Mouse (Mus musculus) heart, embryonic 11.5 days (tissue): ENCODE results near the gene Ptpn7. TPM values are rescaled to one million over a fixed set of nuclear protein-coding genes. Genes with fewer than 3 reads are reported as not detected.

Source experiments
- ATAC-seq: fragments of 200-750 bp; cut with Nextera tagmentation; replicated peaks from 2 replicates; pipeline ENCODE4 v1.8.0; 2017; ENCODE audit warnings: moderate library complexity; ENCODE audit not compliant: insufficient number of reproducible peaks, low FRiP score, low TSS enrichment
- H3K27ac ChIP-seq: fragments of 300-500 bp; sonication (generic); 2 replicates; pipeline ENCODE4 v1.5.1; 2014; ENCODE audit warnings: mild to moderate bottlenecking, low read depth, low read length
- H3K27me3 ChIP-seq: fragments of 300-500 bp; sonication (generic); 2 replicates; pipeline ENCODE4 v1.6.1; 2014; ENCODE audit warnings: mild to moderate bottlenecking, low read length, mixed read lengths; ENCODE audit not compliant: control insufficient read depth, insufficient read depth
- H3K36me3 ChIP-seq: fragments of 300-500 bp; sonication (generic); 2 replicates; pipeline ENCODE4 v1.6.1; 2014; ENCODE audit warnings: mild to moderate bottlenecking, low read length, moderate library complexity, mixed read lengths; ENCODE audit not compliant: control insufficient read depth, insufficient read depth
- H3K4me1 ChIP-seq: fragments of 300-500 bp; sonication (generic); 2 replicates; pipeline ENCODE4 v1.6.1; 2014; ENCODE audit warnings: low read length; ENCODE audit not compliant: control insufficient read depth, insufficient read depth
- H3K4me2 ChIP-seq: fragments of 300-500 bp; sonication (generic); 2 replicates; pipeline ENCODE4 v1.6.1; 2014; ENCODE audit warnings: mild to moderate bottlenecking, moderate library complexity
- H3K4me3 ChIP-seq: fragments of 300-500 bp; sonication (generic); 2 replicates; pipeline ENCODE4 v1.5.1; 2014; ENCODE audit warnings: low read depth, low read length
- H3K9ac ChIP-seq: fragments of 300-500 bp; sonication (generic); 2 replicates; pipeline ENCODE4 v1.6.1; 2014; ENCODE audit warnings: mild to moderate bottlenecking, low read depth, low read length, moderate library complexity
- H3K9me3 ChIP-seq: fragments of 300-500 bp; sonication (generic); replicated peaks from 2 replicates; pipeline ENCODE4 v1.6.1; 2016; ENCODE audit warnings: low read length; ENCODE audit not compliant: control insufficient read depth
- WGBS: fragments of 180-500 bp; shearing (Covaris S2); extraction: QIAGEN DNeasy Blood & Tissue Kit; methylation state at CpG from one replicate; pipeline ENCODE4 v1.1.7; 2014; ENCODE audit not compliant: insufficient replicate concordance; 5-methylcytosine and 5-hydroxymethylcytosine counted together
- polyA plus RNA-seq: library from polyadenylated mRNA; unstranded; fragments of >200 nt; fragmentation: Nextera tagmentation; extraction: Ambion mirVana; gene quantifications from 2 replicates; pipeline ENCODE4 v1.2.1, GENCODE M21; 2014

Gene Ptpn7
- polyA plus RNA-seq, 1 experiment from 2014 or later = 2.0 TPM

GRCm38 (mm10) chr1:135131034-135131433 lies 1.5 kb upstream of the Ptpn7 start:
- Histone ChIP-seq H3K4me2 (0 out of 2 replicates have a peak overlapping the region, but pooled peaks have one; percentile 14), H3K9ac (no peak overlapping the region), H3K27ac (no peak overlapping the region), H3K36me3 (no peaks in the 10 kb centered on the region), H3K4me3 (no peak overlapping the region), H3K4me1 (peaks cover 18% of the 10 kb centered on the region), H3K9me3 (no peaks in the 10 kb centered on the region), H3K27me3 (peaks cover 36% of the 10 kb centered on the region)
- WGBS = 19% methylated on average over 6 of the region's 6 CpGs
- no peak for ATAC-seq

DNA sequence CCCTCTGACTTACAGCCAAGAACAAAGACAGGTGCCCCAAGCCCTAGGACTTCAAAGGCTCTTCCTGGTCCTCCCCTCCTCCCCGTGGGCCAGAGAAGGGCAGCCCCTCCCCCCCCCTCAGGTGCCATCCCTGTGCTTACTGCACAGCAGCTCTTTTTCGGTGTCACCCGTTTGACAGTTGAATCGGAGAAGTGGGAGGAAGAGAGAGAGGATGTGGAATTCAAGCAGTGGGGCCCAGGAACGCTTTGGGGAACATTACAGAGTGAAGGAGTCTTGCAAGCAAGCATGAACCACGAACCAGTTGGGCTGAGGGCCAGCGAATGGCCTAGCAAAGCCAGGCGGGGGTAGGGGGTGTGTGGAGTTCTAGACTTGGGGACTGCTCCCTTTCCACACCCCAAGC lies 940 bp upstream of the Ptpn7 start:
- H3K4me2 ChIP-seq = no peak overlapping the region
- no peaks in the 10 kb centered on the region for H3K36me3 ChIP-seq
- H3K9ac ChIP-seq = no peak overlapping the region
- H3K27ac ChIP-seq = 0 out of 2 replicates have a peak overlapping the region, but pooled peaks have one; percentile 22
- H3K4me1 ChIP-seq = peaks cover 18% of the 10 kb centered on the region
- no peaks in the 10 kb centered on the region for H3K9me3 ChIP-seq
- H3K4me3 ChIP-seq = no peak overlapping the region
- peaks cover 33% of the 10 kb centered on the region for H3K27me3 ChIP-seq
- no peak for ATAC-seq
- WGBS = 50% methylated on average over 8 of the region's 8 CpGs

DNA sequence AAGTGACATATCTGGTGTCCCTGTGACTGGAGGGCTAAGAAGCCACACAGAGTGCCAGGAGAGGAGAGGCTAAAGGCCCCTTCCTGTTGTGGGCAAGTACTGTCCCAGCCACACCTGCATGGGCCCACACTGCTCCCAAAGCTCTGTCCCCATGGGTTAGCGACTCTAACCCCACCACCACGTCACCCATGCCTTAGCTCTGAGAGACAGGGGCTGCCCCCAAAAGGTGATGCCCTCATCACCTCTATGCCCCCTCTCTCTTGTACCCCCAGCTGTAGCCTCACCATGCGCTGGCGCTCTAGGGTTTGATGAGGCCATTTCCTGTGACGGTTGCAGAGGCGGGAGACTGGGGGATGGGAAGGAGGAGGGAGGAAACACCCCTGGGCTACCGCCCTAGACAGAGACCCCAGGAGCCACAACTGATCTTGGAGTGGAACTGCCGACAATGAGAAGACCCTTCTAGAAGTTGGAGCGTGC lies 431 bp downstream of the Ptpn7 start:
- no peak overlapping the region for H3K27ac ChIP-seq
- no peak for ATAC-seq
- no peaks in the 10 kb centered on the region for H3K36me3 ChIP-seq
- no peak overlapping the region for H3K4me3 ChIP-seq
- H3K27me3 ChIP-seq = peaks cover 22% of the 10 kb centered on the region
- H3K4me1 ChIP-seq = peaks cover 18% of the 10 kb centered on the region
- H3K9ac ChIP-seq = 0 out of 2 replicates have a peak overlapping the region, but pooled peaks have one; percentile 22
- no peak overlapping the region for H3K4me2 ChIP-seq
- WGBS = 62% methylated on average over 9 of the region's 9 CpGs
- no peaks in the 10 kb centered on the region for H3K9me3 ChIP-seq

GRCm38 (mm10) chr1:135133678-135134435 lies 1.4 kb downstream of the Ptpn7 start:
- H3K9ac ChIP-seq = no peak overlapping the region
- WGBS = 72% methylated on average over 10 of the region's 10 CpGs
- no peak overlapping the region for H3K27ac ChIP-seq
- H3K27me3 ChIP-seq = peaks cover 14% of the 10 kb centered on the region
- H3K4me2 ChIP-seq = no peak overlapping the region
- no peak for ATAC-seq
- no peak overlapping the region for H3K4me3 ChIP-seq
- H3K9me3 ChIP-seq = no peaks in the 10 kb centered on the region
- H3K4me1 ChIP-seq = peaks cover 18% of the 10 kb centered on the region
- H3K36me3 ChIP-seq = no peaks in the 10 kb centered on the region

DNA sequence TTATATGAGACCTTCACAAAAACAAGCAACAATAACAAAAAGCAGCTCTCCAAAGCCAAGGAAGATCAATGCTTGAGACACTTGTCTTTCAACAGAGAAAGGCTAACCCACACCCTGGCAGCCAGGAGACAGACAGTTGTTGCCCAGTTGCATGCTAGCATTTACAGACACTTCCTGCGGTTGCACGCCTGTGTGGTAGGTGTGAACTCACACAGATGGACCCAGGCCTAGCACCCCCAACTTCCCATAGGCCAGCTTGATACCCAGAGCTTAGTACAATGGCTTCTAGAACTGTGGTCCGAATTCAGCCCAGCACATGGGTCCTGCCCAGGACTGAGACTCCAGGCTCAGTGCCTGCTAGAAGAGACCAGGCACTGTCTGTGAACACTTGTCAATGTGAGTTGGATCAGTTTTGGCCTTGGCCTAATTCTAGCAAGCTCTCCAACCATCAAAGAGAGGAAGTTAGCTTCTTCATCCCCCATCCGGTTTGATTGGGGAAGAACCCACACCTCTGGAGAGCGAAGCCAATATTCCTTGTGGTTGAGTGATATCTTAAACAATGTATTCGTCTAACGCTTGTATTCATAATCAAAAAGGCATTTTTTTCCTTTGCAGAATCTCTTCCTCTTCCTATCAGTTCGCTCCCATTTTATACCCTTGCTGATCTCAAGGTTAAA lies 2.7 kb downstream of the Ptpn7 start:
- Histone ChIP-seq H3K27ac (no peak overlapping the region), H3K9ac (no peak overlapping the region), H3K4me1 (peaks cover 18% of the 10 kb centered on the region), H3K4me2 (no peak overlapping the region), H3K36me3 (no peaks in the 10 kb centered on the region), H3K4me3 (no peak overlapping the region), H3K27me3 (peaks cover 3% of the 10 kb centered on the region; the same call in 1 of the 2 replicates), H3K9me3 (no peaks in the 10 kb centered on the region)
- WGBS = 89% methylated on average over 8 of the region's 8 CpGs
- ATAC-seq = no peak

- no peak overlapping the region for H3K4me3 ChIP-seq
- ATAC-seq = no peak
- WGBS = 7% methylated on average over 1 of the region's 1 CpGs
Observed at GRCm38 (mm10) chr1:135136500-135136899, 4.0 kb downstream of the Ptpn7 start.

GRCm38 (mm10) chr1:135139906-135140305 lies 7.4 kb downstream of the Ptpn7 start:
- Histone ChIP-seq H3K9ac (no peak overlapping the region), H3K4me1 (no peaks in the 10 kb centered on the region), H3K27ac (no peak overlapping the region), H3K4me2 (no peak overlapping the region), H3K4me3 (no peak overlapping the region), H3K36me3 (no peaks in the 10 kb centered on the region), H3K27me3 (peaks cover 10% of the 10 kb centered on the region), H3K9me3 (no peaks in the 10 kb centered on the region)
- 67% methylated on average over 2 of the region's 2 CpGs for WGBS
- no peak for ATAC-seq

More at GRCm38 (mm10) chr1:135136500-135136899, 4.0 kb downstream of the Ptpn7 start:
- H3K4me1 ChIP-seq = peaks cover 11% of the 10 kb centered on the region
- no peak overlapping the region for H3K9ac ChIP-seq
- no peak overlapping the region for H3K27ac ChIP-seq
- peaks cover 2% of the 10 kb centered on the region; the same call in 1 of the 2 replicates for H3K27me3 ChIP-seq
- H3K4me2 ChIP-seq = no peak overlapping the region
- no peaks in the 10 kb centered on the region for H3K9me3 ChIP-seq
- no peaks in the 10 kb centered on the region for H3K36me3 ChIP-seq

GRCm38 (mm10) chr1:135142452-135142851 lies 10.0 kb downstream of the Ptpn7 start:
- Histone ChIP-seq H3K9ac (no peak overlapping the region), H3K27me3 (peaks cover 18% of the 10 kb centered on the region), H3K9me3 (no peaks in the 10 kb centered on the region), H3K36me3 (no peaks in the 10 kb centered on the region), H3K27ac (no peak overlapping the region), H3K4me2 (no peak overlapping the region), H3K4me1 (peaks cover 4% of the 10 kb centered on the region), H3K4me3 (no peak overlapping the region)
- WGBS = 73% methylated on average over 2 of the region's 2 CpGs
- ATAC-seq = no peak
